Mouse (Mus musculus): ENCODE data around the gene Tfap4.

DNA sequence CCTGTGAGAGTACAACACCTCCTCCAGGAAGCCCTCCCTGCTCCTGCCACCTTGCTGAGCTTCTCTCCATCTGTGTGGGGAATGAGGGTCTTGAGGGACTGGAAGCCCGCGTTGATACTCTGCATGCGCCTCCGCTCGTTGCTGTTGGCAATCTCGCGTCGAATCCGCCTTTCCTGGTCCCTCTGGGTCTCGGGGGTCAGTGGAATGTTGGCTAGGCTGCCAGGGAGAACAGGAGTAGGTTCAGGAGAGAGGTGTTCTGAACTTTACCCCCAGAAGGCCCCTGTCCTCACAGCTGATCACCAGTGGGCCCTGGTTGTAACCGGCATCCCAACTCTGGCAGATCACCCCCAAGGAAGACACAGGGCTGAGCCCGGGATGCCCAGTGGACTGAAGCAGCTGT is 7.8 kb downstream of the Tfap4 start:
- TF ChIP-seq CTCF (IDR thresholded peaks at IDR 0.05) (no peak), EP300 (IDR thresholded peaks at IDR 0.05) (no peak)
